Mouse (Mus musculus) left cerebral cortex, adult 2 months (tissue): ENCODE measurements around the gene Tipin. TPM values are rescaled to one million over a fixed set of nuclear protein-coding genes. Genes with fewer than 3 reads are reported as not detected.

Experiments
- DNase-seq, 2 experiments: peaks; one replicate each; pipeline ENCODE4 v3.0.0; 2021 to 2022; ENCODE audit warnings: low spot score in 2 of 2, mixed read lengths in 1 of 2; ENCODE audit errors: extremely low spot score in 1 of 2
- H3K27ac ChIP-seq: fragments of 200-600 bp; 2 replicates; pipeline ENCODE4 v1.8.1; 2022
- H3K4me3 ChIP-seq: fragments of 200-600 bp; 2 replicates; pipeline ENCODE4 v1.8.1; 2022
- CTCF ChIP-seq: fragments of 200-600 bp; IDR thresholded peaks from 2 replicates; pipeline ENCODE4 v1.8.1; 2022; ENCODE audit warnings: antibody characterized with exemption, mild to moderate bottlenecking, moderate library complexity
- intact Hi-C: fragments of 180-260 bp; cut with DNase I; formaldehyde crosslinking; loops from one replicate; pipeline ENCODE4 v1.15.1; 2025
- long read RNA-seq, 2 experiments: library from polyadenylated mRNA; stranded (forward); transcript quantifications; one replicate each; pipeline ENCODE4 v2.0.0; 2021; ENCODE audit warnings: borderline mapping rate in 2 of 2
- total RNA-seq, 2 experiments: library from RNA; stranded (reverse); gene quantifications; 2 replicates each; pipeline ENCODE4 v1.2.3; 2021

Tipin gene
- total RNA-seq, result 10 to 100 TPM; 12.9 to 20.2 TPM
- long read RNA-seq, experiment 1, partial matches to known transcripts, result 1 of 8 reads
- long read RNA-seq, experiment 1, other reads (novel, unspliced or antisense), result 6 of 8 reads
- long read RNA-seq, experiment 2, partial matches to known transcripts, result 1 of 10 reads
- long read RNA-seq, experiment 2, other reads (novel, unspliced or antisense), result 7 of 10 reads

DNA sequence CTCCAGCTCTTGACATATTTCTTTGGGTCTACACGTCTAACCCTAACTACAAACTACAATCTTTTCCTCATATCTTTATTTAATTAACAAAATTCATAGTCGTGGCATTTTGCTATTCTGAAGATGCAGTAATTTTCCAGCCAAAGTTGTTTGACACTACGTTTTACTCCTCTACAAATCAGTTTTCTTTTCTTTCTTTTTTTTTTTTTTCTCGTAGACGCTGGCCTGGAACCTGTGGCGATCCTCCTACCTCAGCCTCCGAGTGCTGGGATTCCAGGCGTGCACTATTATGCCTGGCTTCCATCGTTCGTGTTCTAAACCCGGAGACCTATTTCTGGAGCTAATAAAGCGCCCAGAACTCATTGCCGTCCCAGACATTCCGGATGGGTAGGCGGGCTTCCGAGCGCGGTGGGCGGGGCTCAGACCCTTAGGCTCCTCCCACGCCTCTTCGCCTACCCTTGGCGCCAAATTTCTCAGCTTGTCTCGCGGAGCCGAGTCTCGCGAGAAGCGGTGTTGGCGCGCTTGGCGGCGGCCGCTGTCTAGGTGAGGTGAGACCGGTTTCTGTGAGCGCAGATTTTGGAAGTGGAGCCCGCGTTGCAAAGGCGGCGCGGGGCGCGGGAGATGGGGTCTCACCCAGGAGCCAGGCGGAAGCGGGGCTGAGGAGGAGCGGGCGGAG, at the start of gene Tipin:
TSS of gene Tipin (plus strand) at position 477 of the 676 bp plus-strand sequence.
- peak; percentile 91 to 94 for DNase-seq
- peak within 1 kb of the TSS; percentile 3; the same call in 1 of the 2 replicates for H3K27ac ChIP-seq
- intact Hi-C loops, result loop anchor here (5.0 kb wide), 1 partner anchor 681 kb away; the partner anchor contains the start of gene Ints14
- H3K4me3 ChIP-seq, result peak within 1 kb of the TSS; percentile 75
- TF ChIP-seq CTCF, result no peak

- no peak for TF ChIP-seq CTCF
- intact Hi-C loops, result loop anchor here (2.0 kb wide), 1 partner anchor 21 kb away; the partner anchor contains the start of gene Map2k1
- peak overlapping the region; percentile 84 for H3K27ac ChIP-seq
- no peak for DNase-seq
- H3K4me3 ChIP-seq, result no peak overlapping the region
Observed at GRCm38 (mm10) chr9:64231674-64232073, 49.7 kb upstream of the Tipin start.

GRCm38 (mm10) chr9:64232257-64232957, 49.0 kb upstream of the Tipin start:
- DNase-seq, result no peak
- H3K4me3 ChIP-seq, result no peak overlapping the region
- no peak for TF ChIP-seq CTCF
- intact Hi-C loops, result no loop called here
- peak overlapping the region; percentile 84 for H3K27ac ChIP-seq

DNA sequence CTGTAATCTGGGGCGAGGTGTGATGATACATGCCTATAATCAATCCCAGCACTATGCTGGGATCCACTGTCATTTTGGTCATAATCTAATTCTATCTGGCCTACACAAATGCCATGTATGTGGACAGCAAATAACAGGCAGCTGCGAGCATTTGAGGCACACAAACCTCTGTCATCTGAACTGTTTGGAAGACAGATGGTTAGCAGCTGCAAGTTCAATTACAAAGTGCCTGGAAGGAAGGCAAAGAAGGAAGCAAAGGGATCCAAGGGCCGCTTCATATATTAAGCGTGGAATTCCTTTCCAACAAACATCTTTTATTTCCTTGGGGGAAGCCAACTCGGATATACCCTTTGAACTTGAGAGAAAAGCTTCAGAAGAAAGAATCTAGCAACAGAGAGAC, 47.7 kb upstream of the Tipin start:
- no peak for TF ChIP-seq CTCF
- intact Hi-C loops, result no loop called here
- H3K27ac ChIP-seq, result 0 out of 2 replicates have a peak overlapping the region, but pooled peaks have one; percentile 34
- no peak for DNase-seq
- H3K4me3 ChIP-seq, result no peak overlapping the region

DNA sequence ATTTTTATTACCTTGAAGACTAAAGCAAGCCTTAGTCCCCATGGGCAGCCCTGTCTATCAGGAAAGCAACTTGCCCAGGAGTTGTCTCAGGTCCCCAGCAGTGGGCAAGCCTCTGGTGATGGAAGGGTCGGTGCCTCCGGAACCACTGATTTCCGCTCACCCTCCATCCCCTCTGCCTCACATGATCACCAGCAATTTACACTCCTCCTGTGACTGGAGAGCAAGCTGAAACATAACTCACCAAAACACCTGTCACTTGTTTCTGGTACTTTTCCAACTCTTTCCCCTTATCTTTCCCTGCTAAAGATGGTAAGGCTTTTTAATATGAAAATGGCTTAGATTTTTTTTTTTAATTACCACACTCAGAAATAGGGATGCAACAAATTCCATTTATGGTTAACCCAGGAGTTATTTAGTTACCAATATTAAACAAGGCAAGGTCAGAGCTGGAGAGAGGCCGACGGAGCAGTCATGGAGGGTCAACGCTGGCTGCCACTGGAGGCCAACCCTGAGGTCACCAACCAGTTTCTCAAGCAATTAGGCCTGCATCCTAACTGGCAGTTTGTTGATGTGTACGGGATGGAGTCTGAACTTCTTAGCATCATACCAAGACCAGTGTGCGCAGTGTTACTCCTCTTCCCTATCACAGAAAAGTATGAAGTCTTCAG, 46.5 kb upstream of the Tipin start, which contains the start of gene Uchl4:
TSS of gene Uchl4 (plus strand) at position 434 of the 668 bp plus-strand sequence.
- Histone ChIP-seq H3K4me3 (no peak within 1 kb of the TSS), H3K27ac (0 out of 2 replicates have a peak within 1 kb of the TSS, but pooled peaks have one; percentile 34)
- intact Hi-C loops, result no loop called here
- DNase-seq, result no peak
- no peak for TF ChIP-seq CTCF

DNA sequence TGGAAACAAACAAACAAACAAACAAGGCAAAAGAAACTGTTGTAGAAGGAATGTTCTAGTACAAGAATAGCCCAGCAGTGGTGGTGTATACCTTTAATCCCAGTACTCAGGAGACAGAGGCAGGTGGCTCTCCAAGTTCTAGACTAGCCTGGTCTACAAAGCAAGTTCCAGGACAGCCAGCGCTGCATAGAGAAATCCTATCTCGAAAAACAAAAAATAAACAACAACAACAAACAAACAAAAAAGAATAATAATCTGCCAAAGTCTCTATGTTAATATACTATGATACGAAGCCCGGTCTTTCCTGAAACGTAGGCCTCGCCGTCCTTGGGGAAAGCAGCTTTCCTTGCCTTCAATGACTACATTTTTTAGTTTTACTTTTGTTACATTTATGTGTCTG, 45.3 kb upstream of the Tipin start:
- no peak overlapping the region for H3K27ac ChIP-seq
- no peak for TF ChIP-seq CTCF
- H3K4me3 ChIP-seq, result no peak overlapping the region
- DNase-seq, result no peak
- intact Hi-C loops, result no loop called here

- intact Hi-C loops, result no loop called here
- no peak for TF ChIP-seq CTCF
- Histone ChIP-seq H3K4me3 (no peak overlapping the region), H3K27ac (no peak overlapping the region)
- DNase-seq, result no peak
Observed at GRCm38 (mm10) chr9:64240116-64240515, 41.3 kb upstream of the Tipin start.

DNA sequence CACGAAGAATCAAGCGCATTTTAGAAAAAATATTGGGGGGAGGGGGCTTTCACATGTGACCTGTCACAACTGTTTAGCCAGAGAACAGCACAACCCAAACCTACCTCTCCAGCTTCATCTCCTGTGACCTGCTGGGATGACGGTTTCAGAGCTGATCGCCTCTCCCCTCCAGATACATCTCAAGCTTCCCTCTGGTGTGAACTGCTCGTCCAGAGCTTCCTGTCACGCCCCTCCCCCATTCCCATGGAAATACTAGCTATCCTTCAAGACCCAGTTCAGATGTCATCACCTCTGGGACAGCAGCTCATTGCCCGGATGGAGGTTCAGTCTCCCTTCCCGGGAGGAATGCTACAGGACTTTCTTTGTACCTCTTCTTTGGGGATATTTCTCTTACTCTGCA, 40.7 kb upstream of the Tipin start:
- no peak for DNase-seq
- H3K27ac ChIP-seq, result no peak overlapping the region
- intact Hi-C loops, result no loop called here
- TF ChIP-seq CTCF, result no peak
- no peak overlapping the region for H3K4me3 ChIP-seq

- no peak for TF ChIP-seq CTCF
Observed at GRCm38 (mm10) chr9:64242381-64242831, 39.0 kb upstream of the Tipin start.

GRCm38 (mm10) chr9:64249371-64249770, 32.0 kb upstream of the Tipin start:
- H3K27ac ChIP-seq, result no peak overlapping the region
- no peak overlapping the region for H3K4me3 ChIP-seq
- intact Hi-C loops, result no loop called here
- DNase-seq, result no peak
- TF ChIP-seq CTCF, result no peak

More at GRCm38 (mm10) chr9:64242381-64242831, 39.0 kb upstream of the Tipin start:
- DNase-seq, result no peak
- no peak overlapping the region for H3K4me3 ChIP-seq
- intact Hi-C loops, result no loop called here
- no peak overlapping the region for H3K27ac ChIP-seq

- Histone ChIP-seq H3K27ac (no peak overlapping the region), H3K4me3 (no peak overlapping the region)
- intact Hi-C loops, result no loop called here
- no peak for TF ChIP-seq CTCF
- DNase-seq, result no peak
Observed at GRCm38 (mm10) chr9:64250111-64250730, 31.2 kb upstream of the Tipin start.
